Comparison of ENCODE assay signal across 8 mouse cellular contexts in the genomic region with DNA sequence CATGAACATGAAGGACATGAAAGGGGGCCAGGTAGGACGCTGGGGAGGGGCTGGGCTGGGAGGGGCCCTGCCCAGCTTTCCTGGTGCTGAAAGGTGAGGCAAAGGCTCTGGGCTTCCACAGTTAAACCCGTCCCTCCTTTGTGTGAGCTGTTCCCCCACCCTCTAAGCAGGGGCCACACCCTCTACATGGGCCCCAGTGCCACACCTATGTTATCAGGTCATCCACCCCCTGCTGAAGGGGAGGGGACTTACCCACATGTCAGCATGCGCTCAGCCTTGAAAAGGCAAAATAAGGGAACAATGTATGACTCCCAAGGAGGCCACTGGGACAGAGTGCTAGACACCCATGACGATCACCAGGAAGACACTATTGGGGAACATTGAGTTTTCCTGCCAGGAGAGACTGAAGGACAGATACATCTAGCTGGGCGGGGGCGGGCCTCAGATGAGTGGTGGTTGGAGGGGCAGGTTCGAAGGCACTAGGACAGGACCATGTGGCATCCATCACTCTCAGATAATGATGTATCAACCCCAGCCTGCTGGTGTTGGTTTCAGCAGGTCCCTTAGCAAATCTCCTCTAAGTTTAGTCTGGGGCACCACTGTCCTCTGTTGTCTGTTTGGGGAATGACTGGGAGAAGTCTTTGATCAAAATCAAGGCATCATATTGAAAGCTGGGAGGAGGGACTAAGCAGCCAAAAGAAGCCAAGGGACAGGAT.
DNase-seq lines count a peak whose midpoint lies in the region; ATAC-seq and TF ChIP-seq lines count a peak whose summit lies in the region.

No protein-coding gene starts in this region.

- H3K4me1 ChIP-seq in hindbrain, embryonic 10.5 days (replicated peaks), result peaks cover 8% of the 10 kb centered on the region; the same call in 1 of the 2 replicates
- peaks cover 5% of the 10 kb centered on the region; the same call in 1 of the 2 replicates for H3K4me1 ChIP-seq in hindbrain, embryonic 13.5 days (replicated peaks)
- peaks cover 31% of the 10 kb centered on the region for H3K4me1 ChIP-seq in G1E (ENCODE audit: insufficient read depth, low read depth, low read length)
- H3K4me1 ChIP-seq in forebrain, embryonic 12.5 days, result peaks cover 5% of the 10 kb centered on the region; the same call in 1 of the 2 replicates

- H3K27me3 ChIP-seq in hindbrain, embryonic 10.5 days (ENCODE audit: insufficient read depth, poor library complexity, severe bottlenecking), result 0 out of 2 replicates have a peak, but pooled peaks cover 9% of the 10 kb centered on the region
- H3K27me3 ChIP-seq in hindbrain, embryonic 13.5 days, result 0 out of 2 replicates have a peak, but pooled peaks cover 6% of the 10 kb centered on the region
- peaks cover 42% of the 10 kb centered on the region for H3K27me3 ChIP-seq in G1E (ENCODE audit: insufficient read depth, low read length)
- H3K27me3 ChIP-seq in forebrain, embryonic 12.5 days, result no peaks in the 10 kb centered on the region

- no peak overlapping the region for H3K4me3 ChIP-seq in hindbrain, embryonic 10.5 days
- H3K4me3 ChIP-seq in hindbrain, embryonic 13.5 days, result no peak overlapping the region
- H3K4me3 ChIP-seq in G1E (ENCODE audit: low read depth, low read length), result peak overlapping the region; percentile 57; the same call in 1 of the 2 replicates
- no peak overlapping the region for H3K4me3 ChIP-seq in forebrain, embryonic 12.5 days (replicated peaks)

- H3K9ac ChIP-seq in hindbrain, embryonic 13.5 days, result no peak overlapping the region
- H3K9ac ChIP-seq in forebrain, embryonic 12.5 days, result no peak overlapping the region

- no peak for DNase-seq in hindbrain, embryonic 10.5 days (ENCODE audit: low spot score)
- DNase-seq in G1E (ENCODE audit: low spot score), result peak; percentile 70
- peak; percentile 35 for DNase-seq in lung, postnatal 14 days
- no peak for DNase-seq in natural killer cell, adult 2 months (ENCODE audit: low spot score in 2 of 2)
- no peak for DNase-seq in frontal cortex, postnatal 10 days (ENCODE audit: low spot score in 2 of 2)

- TF ChIP-seq CTCF in G1E (IDR thresholded peaks at IDR 0.05; ENCODE audit: low read depth, low read length), result no peak

- no peaks in the 10 kb centered on the region for H3K9me3 ChIP-seq in hindbrain, embryonic 10.5 days
- no peaks in the 10 kb centered on the region for H3K9me3 ChIP-seq in hindbrain, embryonic 13.5 days
- H3K9me3 ChIP-seq in G1E (replicated peaks), result no peaks in the 10 kb centered on the region
- H3K9me3 ChIP-seq in forebrain, embryonic 12.5 days, result no peaks in the 10 kb centered on the region

- WGBS in hindbrain, embryonic 10.5 days, result 78% methylated on average over 7 of the region's 7 CpGs
- WGBS in hindbrain, embryonic 13.5 days, result 85% methylated on average over 7 of the region's 7 CpGs
- 80% methylated on average over 7 of the region's 7 CpGs for WGBS in forebrain, embryonic 12.5 days

- H3K27ac ChIP-seq in hindbrain, embryonic 10.5 days, result 0 out of 2 replicates have a peak overlapping the region, but pooled peaks have one; percentile 64
- H3K27ac ChIP-seq in hindbrain, embryonic 13.5 days, result no peak overlapping the region
- H3K27ac ChIP-seq in forebrain, embryonic 12.5 days, result no peak overlapping the region

- ATAC-seq in hindbrain, embryonic 13.5 days (ENCODE audit: low FRiP score), result no peak
- ATAC-seq in G1E (ENCODE audit: extremely low read depth, insufficient number of reproducible peaks, low FRiP score, poor library complexity, severe bottlenecking), result peak; percentile 77
- ATAC-seq in erythroid progenitor cell, adult 5-6 weeks (replicated peaks; ENCODE audit: low FRiP score, poor library complexity, severe bottlenecking), result peak; percentile 59
- ATAC-seq in forebrain, embryonic 12.5 days (ENCODE audit: low FRiP score), result no peak

- no peak overlapping the region for H3K4me2 ChIP-seq in hindbrain, embryonic 13.5 days
- H3K4me2 ChIP-seq in forebrain, embryonic 12.5 days, result no peak overlapping the region

- peaks cover 66% of the 10 kb centered on the region for H3K36me3 ChIP-seq in hindbrain, embryonic 10.5 days
- no peaks in the 10 kb centered on the region for H3K36me3 ChIP-seq in hindbrain, embryonic 13.5 days
- H3K36me3 ChIP-seq in G1E (replicated peaks), result no peaks in the 10 kb centered on the region
- no peaks in the 10 kb centered on the region for H3K36me3 ChIP-seq in forebrain, embryonic 12.5 days (replicated peaks)

Comparison
In these comparisons a context has a peak if more than half of its experiments do, and no peak if none do; other contexts are left out.
1. DNase-seq: peak in G1E (single experiment) and lung, postnatal 14 days (single experiment); none in hindbrain, embryonic 10.5 days (single experiment), natural killer cell, adult 2 months (0 of 2) and frontal cortex, postnatal 10 days (0 of 2).
2. ATAC-seq: peak in G1E (single experiment) and erythroid progenitor cell, adult 5-6 weeks (single experiment); none in hindbrain, embryonic 13.5 days (single experiment) and forebrain, embryonic 12.5 days (single experiment).